Mouse (Mus musculus): ENCODE results near the gene Plxnd1. TPM values are rescaled to one million over a fixed set of nuclear protein-coding genes. Genes with fewer than 3 reads are reported as not detected.

Gene Plxnd1
- polyA plus RNA-seq, 1 experiment from 2014 or later: 18.8 TPM

- no peak for ATAC-seq (ENCODE audit: low FRiP score)
- H3K4me3 ChIP-seq (ENCODE audit: low read depth, low read length): no peak overlapping the region
- DNase-seq (ENCODE audit: low spot score): no peak
- H3K9ac ChIP-seq (ENCODE audit: low read depth, low read length): no peak overlapping the region
- no peaks in the 10 kb centered on the region for H3K27me3 ChIP-seq (ENCODE audit: control insufficient read depth, insufficient read depth, low read length)
- no peak overlapping the region for H3K27ac ChIP-seq (ENCODE audit: low read depth, low read length)
- no peaks in the 10 kb centered on the region for H3K36me3 ChIP-seq (ENCODE audit: control insufficient read depth, insufficient read depth, low read length)
- H3K4me1 ChIP-seq (replicated peaks; ENCODE audit: control insufficient read depth, insufficient read depth, low read length): peaks cover 3% of the 10 kb centered on the region; the same call in 1 of the 2 replicates
- H3K9me3 ChIP-seq (ENCODE audit: control insufficient read depth, low read length): no peaks in the 10 kb centered on the region
- H3K4me2 ChIP-seq (replicated peaks; ENCODE audit: low read depth, low read length): no peak overlapping the region
- 62% methylated on average over 8 of the region's 8 CpGs for WGBS
Measured at GRCm38 (mm10) chr6:115978596-115978995, 16.2 kb downstream of the Plxnd1 start.

- 89% methylated on average over 15 of the region's 15 CpGs for WGBS
- Histone ChIP-seq H3K4me3 (ENCODE audit: low read depth, low read length) (no peak overlapping the region), H3K27me3 (ENCODE audit: control insufficient read depth, insufficient read depth, low read length) (no peaks in the 10 kb centered on the region), H3K9ac (ENCODE audit: low read depth, low read length) (no peak overlapping the region), H3K9me3 (ENCODE audit: control insufficient read depth, low read length) (no peaks in the 10 kb centered on the region), H3K4me2 (replicated peaks; ENCODE audit: low read depth, low read length) (no peak overlapping the region), H3K4me1 (replicated peaks; ENCODE audit: control insufficient read depth, insufficient read depth, low read length) (peaks cover 3% of the 10 kb centered on the region; the same call in 1 of the 2 replicates), H3K36me3 (ENCODE audit: control insufficient read depth, insufficient read depth, low read length) (no peaks in the 10 kb centered on the region), H3K27ac (ENCODE audit: low read depth, low read length) (no peak overlapping the region)
- DNase-seq (ENCODE audit: low spot score): no peak
- ATAC-seq (ENCODE audit: low FRiP score): no peak
Measured at GRCm38 (mm10) chr6:115977810-115978209, 17.0 kb downstream of the Plxnd1 start.

GRCm38 (mm10) chr6:115975606-115976005 lies 19.2 kb downstream of the Plxnd1 start:
- no peaks in the 10 kb centered on the region for H3K27me3 ChIP-seq (ENCODE audit: control insufficient read depth, insufficient read depth, low read length)
- H3K4me1 ChIP-seq (replicated peaks; ENCODE audit: control insufficient read depth, insufficient read depth, low read length): peaks cover 3% of the 10 kb centered on the region; the same call in 1 of the 2 replicates
- no peak overlapping the region for H3K4me3 ChIP-seq (ENCODE audit: low read depth, low read length)
- WGBS: 88% methylated on average over 8 of the region's 8 CpGs
- no peak overlapping the region for H3K9ac ChIP-seq (ENCODE audit: low read depth, low read length)
- no peaks in the 10 kb centered on the region for H3K9me3 ChIP-seq (ENCODE audit: control insufficient read depth, low read length)
- H3K27ac ChIP-seq (ENCODE audit: low read depth, low read length): no peak overlapping the region
- H3K4me2 ChIP-seq (replicated peaks; ENCODE audit: low read depth, low read length): no peak overlapping the region
- ATAC-seq (ENCODE audit: low FRiP score) (no peak), DNase-seq (ENCODE audit: low spot score) (no peak)
- H3K36me3 ChIP-seq (ENCODE audit: control insufficient read depth, insufficient read depth, low read length): no peaks in the 10 kb centered on the region

DNA sequence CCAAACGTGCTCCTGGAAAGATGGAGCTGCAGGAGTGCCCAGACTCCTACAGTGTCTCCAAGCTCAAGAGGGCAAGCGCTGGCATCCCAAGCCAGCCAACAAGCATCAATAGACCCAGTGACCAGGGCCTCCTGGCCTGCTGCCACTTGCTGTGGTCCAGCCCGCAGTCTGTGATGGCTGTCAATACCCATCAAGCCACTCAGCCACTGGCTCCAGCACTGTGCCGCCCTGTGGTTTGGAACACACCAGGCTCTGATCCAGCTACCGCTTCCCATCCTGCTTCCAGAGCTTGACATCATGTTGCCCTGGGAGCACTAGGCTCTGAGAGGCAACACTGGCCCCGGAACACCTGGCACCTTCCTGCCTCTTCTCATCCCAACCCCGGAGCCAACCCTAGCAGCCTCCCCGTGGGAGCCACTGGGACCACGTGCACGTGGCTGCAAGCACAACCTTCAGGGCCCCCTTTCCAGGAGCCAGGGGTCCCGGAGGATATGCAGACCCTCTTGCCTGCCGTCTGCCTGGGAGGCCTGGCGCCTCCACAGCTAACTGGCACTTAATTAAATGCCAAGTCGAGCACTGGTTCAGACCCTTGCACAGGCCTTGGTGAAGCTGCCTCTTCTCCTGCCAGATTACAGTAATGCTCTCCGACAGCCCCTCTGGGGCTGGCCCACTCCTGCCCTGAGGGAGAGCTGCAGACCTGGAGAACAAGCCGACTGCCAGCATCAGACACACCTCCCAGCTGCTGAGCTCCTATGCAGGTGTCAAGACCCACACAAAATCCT lies 20.7 kb downstream of the Plxnd1 start:
- no peak overlapping the region for H3K4me2 ChIP-seq (replicated peaks; ENCODE audit: low read depth, low read length)
- ATAC-seq (ENCODE audit: low FRiP score): no peak
- H3K36me3 ChIP-seq (ENCODE audit: control insufficient read depth, insufficient read depth, low read length): no peaks in the 10 kb centered on the region
- no peaks in the 10 kb centered on the region for H3K4me1 ChIP-seq (replicated peaks; ENCODE audit: control insufficient read depth, insufficient read depth, low read length)
- no peak overlapping the region for H3K27ac ChIP-seq (ENCODE audit: low read depth, low read length)
- DNase-seq (ENCODE audit: low spot score): no peak
- H3K27me3 ChIP-seq (ENCODE audit: control insufficient read depth, insufficient read depth, low read length): no peaks in the 10 kb centered on the region
- H3K9ac ChIP-seq (ENCODE audit: low read depth, low read length): no peak overlapping the region
- H3K4me3 ChIP-seq (ENCODE audit: low read depth, low read length): no peak overlapping the region
- WGBS: 83% methylated on average over 16 of the region's 16 CpGs
- no peaks in the 10 kb centered on the region for H3K9me3 ChIP-seq (ENCODE audit: control insufficient read depth, low read length)

GRCm38 (mm10) chr6:115973139-115973875 lies 21.5 kb downstream of the Plxnd1 start:
- Histone ChIP-seq H3K36me3 (ENCODE audit: control insufficient read depth, insufficient read depth, low read length) (no peaks in the 10 kb centered on the region), H3K27ac (ENCODE audit: low read depth, low read length) (no peak overlapping the region), H3K4me3 (ENCODE audit: low read depth, low read length) (no peak overlapping the region), H3K27me3 (ENCODE audit: control insufficient read depth, insufficient read depth, low read length) (no peaks in the 10 kb centered on the region), H3K9me3 (ENCODE audit: control insufficient read depth, low read length) (no peaks in the 10 kb centered on the region), H3K9ac (ENCODE audit: low read depth, low read length) (no peak overlapping the region), H3K4me2 (replicated peaks; ENCODE audit: low read depth, low read length) (no peak overlapping the region), H3K4me1 (replicated peaks; ENCODE audit: control insufficient read depth, insufficient read depth, low read length) (no peaks in the 10 kb centered on the region)
- DNase-seq (ENCODE audit: low spot score): no peak
- no peak for ATAC-seq (ENCODE audit: low FRiP score)
- 87% methylated on average over 15 of the region's 15 CpGs for WGBS

- no peak overlapping the region for H3K27ac ChIP-seq (ENCODE audit: low read depth, low read length)
- H3K4me2 ChIP-seq (replicated peaks; ENCODE audit: low read depth, low read length): no peak overlapping the region
- H3K36me3 ChIP-seq (ENCODE audit: control insufficient read depth, insufficient read depth, low read length): no peaks in the 10 kb centered on the region
- DNase-seq (ENCODE audit: low spot score) (no peak), ATAC-seq (ENCODE audit: low FRiP score) (no peak)
- no peak overlapping the region for H3K9ac ChIP-seq (ENCODE audit: low read depth, low read length)
- no peaks in the 10 kb centered on the region for H3K9me3 ChIP-seq (ENCODE audit: control insufficient read depth, low read length)
- WGBS: 78% methylated on average over 7 of the region's 7 CpGs
- H3K4me1 ChIP-seq (replicated peaks; ENCODE audit: control insufficient read depth, insufficient read depth, low read length): no peaks in the 10 kb centered on the region
- H3K27me3 ChIP-seq (ENCODE audit: control insufficient read depth, insufficient read depth, low read length): no peaks in the 10 kb centered on the region
- H3K4me3 ChIP-seq (ENCODE audit: low read depth, low read length): no peak overlapping the region
Measured at GRCm38 (mm10) chr6:115972083-115972764, 22.6 kb downstream of the Plxnd1 start.

DNA sequence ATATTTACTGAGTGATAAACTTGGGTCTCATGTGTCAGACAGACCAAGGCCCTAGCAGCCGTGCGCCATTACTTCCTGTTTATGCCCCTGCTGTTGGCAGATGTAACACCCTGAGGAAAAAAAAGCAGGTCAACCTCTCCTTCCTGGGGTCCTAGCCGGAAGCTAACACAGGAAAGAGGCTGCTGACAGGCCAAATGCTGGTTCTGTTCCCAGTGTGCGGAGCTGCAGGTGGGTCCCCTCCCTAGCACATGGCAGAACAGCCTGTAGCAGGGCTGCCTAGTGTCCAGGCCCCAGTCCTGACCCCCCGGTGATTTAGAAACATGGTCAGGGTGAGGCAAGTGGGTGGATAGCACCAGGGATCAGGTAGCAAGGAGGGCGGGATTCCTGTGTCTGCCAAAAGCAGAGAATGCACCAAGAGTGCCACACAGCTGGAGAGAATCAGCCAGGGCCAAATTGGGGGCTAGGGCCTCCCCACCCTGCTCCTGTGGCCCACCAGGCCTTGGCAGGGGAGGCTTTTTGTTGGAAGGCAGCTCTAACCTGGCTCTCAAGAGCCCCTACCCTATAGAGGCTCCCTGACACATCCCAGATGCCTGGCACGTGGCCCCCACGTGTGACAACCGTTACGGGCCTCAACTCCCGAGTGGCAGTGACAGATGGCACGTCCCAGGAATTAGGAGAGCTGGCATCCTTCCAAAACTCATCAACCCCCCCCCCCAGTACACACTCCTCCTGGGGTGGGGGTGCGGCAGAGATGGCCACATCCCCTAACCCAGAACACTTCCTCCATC lies 23.3 kb downstream of the Plxnd1 start:
- no peak overlapping the region for H3K4me3 ChIP-seq (ENCODE audit: low read depth, low read length)
- 66% methylated on average over 13 of the region's 13 CpGs for WGBS
- no peaks in the 10 kb centered on the region for H3K9me3 ChIP-seq (ENCODE audit: control insufficient read depth, low read length)
- ATAC-seq (ENCODE audit: low FRiP score) (no peak), DNase-seq (ENCODE audit: low spot score) (no peak)
- no peaks in the 10 kb centered on the region for H3K27me3 ChIP-seq (ENCODE audit: control insufficient read depth, insufficient read depth, low read length)
- H3K27ac ChIP-seq (ENCODE audit: low read depth, low read length): no peak overlapping the region
- H3K36me3 ChIP-seq (ENCODE audit: control insufficient read depth, insufficient read depth, low read length): no peaks in the 10 kb centered on the region
- no peaks in the 10 kb centered on the region for H3K4me1 ChIP-seq (replicated peaks; ENCODE audit: control insufficient read depth, insufficient read depth, low read length)
- H3K4me2 ChIP-seq (replicated peaks; ENCODE audit: low read depth, low read length): no peak overlapping the region
- no peak overlapping the region for H3K9ac ChIP-seq (ENCODE audit: low read depth, low read length)

DNA sequence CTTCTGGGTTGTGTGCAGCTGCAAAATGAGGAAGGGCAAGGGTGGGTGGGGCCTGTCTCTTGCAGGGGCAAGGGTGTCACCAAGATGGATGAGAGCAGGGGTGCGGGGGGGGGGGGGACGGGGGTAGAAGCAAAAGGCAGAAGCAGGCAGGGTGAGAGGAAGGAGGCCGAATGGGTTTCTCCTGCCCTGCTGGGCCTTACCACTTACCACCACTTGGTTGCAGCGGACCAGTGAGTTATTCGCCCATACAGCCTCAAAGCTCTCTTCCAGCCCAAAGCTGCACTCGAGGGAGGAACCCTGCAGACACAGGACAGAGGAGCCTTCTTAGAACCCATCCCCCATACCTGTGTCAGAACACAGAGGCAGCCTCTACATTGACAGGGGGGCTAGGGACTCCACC lies 24.9 kb downstream of the Plxnd1 start:
- Histone ChIP-seq H3K4me1 (replicated peaks; ENCODE audit: control insufficient read depth, insufficient read depth, low read length) (no peaks in the 10 kb centered on the region), H3K36me3 (ENCODE audit: control insufficient read depth, insufficient read depth, low read length) (no peaks in the 10 kb centered on the region), H3K9ac (ENCODE audit: low read depth, low read length) (no peak overlapping the region), H3K9me3 (ENCODE audit: control insufficient read depth, low read length) (no peaks in the 10 kb centered on the region), H3K27ac (ENCODE audit: low read depth, low read length) (no peak overlapping the region), H3K4me2 (replicated peaks; ENCODE audit: low read depth, low read length) (no peak overlapping the region), H3K4me3 (ENCODE audit: low read depth, low read length) (no peak overlapping the region), H3K27me3 (ENCODE audit: control insufficient read depth, insufficient read depth, low read length) (no peaks in the 10 kb centered on the region)
- ATAC-seq (ENCODE audit: low FRiP score) (no peak), DNase-seq (ENCODE audit: low spot score) (no peak)
- 52% methylated on average over 4 of the region's 6 CpGs for WGBS

Measured in hindbrain, embryonic 11.5 days (tissue).